Mouse (Mus musculus): Measurements from ENCODE around the gene Drap1.

The Drap1 gene

GRCm38 (mm10) chr19:5448354-5449150 lies 23.8 kb upstream of the Drap1 start:
- no peak for DNase-seq (ENCODE audit: low read depth, low spot score)

- peak; percentile 77 for DNase-seq (ENCODE audit: low read depth, low spot score)
Measured at GRCm38 (mm10) chr19:5447515-5448353, 23.0 kb upstream of the Drap1 start, which contains the start of gene Fosl1. TSS of gene Fosl1 (plus strand) at chr19:5447547.

GRCm38 (mm10) chr19:5445747-5446146 lies 21.0 kb upstream of the Drap1 start:
- no peak for DNase-seq (ENCODE audit: low read depth, low spot score)

GRCm38 (mm10) chr19:5444954-5445353 lies 20.2 kb upstream of the Drap1 start:
- no peak for DNase-seq (ENCODE audit: low read depth, low spot score)

GRCm38 (mm10) chr19:5444371-5444908 lies 19.7 kb upstream of the Drap1 start:
- no peak for DNase-seq (ENCODE audit: low read depth, low spot score)

- no peak for DNase-seq (ENCODE audit: low read depth, low spot score)
Measured at GRCm38 (mm10) chr19:5433951-5434350, 9.2 kb upstream of the Drap1 start.

- peak; percentile 67 for DNase-seq (ENCODE audit: low read depth, low spot score)
Measured at GRCm38 (mm10) chr19:5432992-5433852, 8.4 kb upstream of the Drap1 start.

GRCm38 (mm10) chr19:5431911-5432464 lies 7.2 kb upstream of the Drap1 start:
- no peak for DNase-seq (ENCODE audit: low read depth, low spot score)

GRCm38 (mm10) chr19:5430408-5430807 lies 5.6 kb upstream of the Drap1 start:
- DNase-seq (ENCODE audit: low read depth, low spot score): no peak

GRCm38 (mm10) chr19:5429806-5430205 lies 5.0 kb upstream of the Drap1 start:
- peak; percentile 72 for DNase-seq (ENCODE audit: low read depth, low spot score)

- no peak for DNase-seq (ENCODE audit: low read depth, low spot score)
Measured at GRCm38 (mm10) chr19:5429219-5429618, 4.4 kb upstream of the Drap1 start.

GRCm38 (mm10) chr19:5428083-5428482 lies 3.3 kb upstream of the Drap1 start:
- DNase-seq (ENCODE audit: low read depth, low spot score): peak; percentile 66

GRCm38 (mm10) chr19:5426640-5427290 lies 2.0 kb upstream of the Drap1 start:
- no peak for DNase-seq (ENCODE audit: low read depth, low spot score)

- no peak for DNase-seq (ENCODE audit: low read depth, low spot score)
Measured at GRCm38 (mm10) chr19:5425906-5426565, 1.3 kb upstream of the Drap1 start.

- peak; percentile 68 for DNase-seq (ENCODE audit: low read depth, low spot score)
Measured at GRCm38 (mm10) chr19:5424092-5424781, 542 bp downstream of the Drap1 start.

- DNase-seq (ENCODE audit: low read depth, low spot score): no peak
Measured at GRCm38 (mm10) chr19:5423561-5423960, 1.2 kb downstream of the Drap1 start.

- DNase-seq (ENCODE audit: low read depth, low spot score): no peak
Measured at GRCm38 (mm10) chr19:5422895-5423443, 1.8 kb downstream of the Drap1 start.

- DNase-seq (ENCODE audit: low read depth, low spot score): peak; percentile 39
Measured at GRCm38 (mm10) chr19:5422267-5422666, 2.5 kb downstream of the Drap1 start.

GRCm38 (mm10) chr19:5421784-5422183 lies 3.0 kb downstream of the Drap1 start:
- DNase-seq (ENCODE audit: low read depth, low spot score): no peak
